Mouse (Mus musculus): ENCODE measurements around the gene Jakmip3.

DNA sequence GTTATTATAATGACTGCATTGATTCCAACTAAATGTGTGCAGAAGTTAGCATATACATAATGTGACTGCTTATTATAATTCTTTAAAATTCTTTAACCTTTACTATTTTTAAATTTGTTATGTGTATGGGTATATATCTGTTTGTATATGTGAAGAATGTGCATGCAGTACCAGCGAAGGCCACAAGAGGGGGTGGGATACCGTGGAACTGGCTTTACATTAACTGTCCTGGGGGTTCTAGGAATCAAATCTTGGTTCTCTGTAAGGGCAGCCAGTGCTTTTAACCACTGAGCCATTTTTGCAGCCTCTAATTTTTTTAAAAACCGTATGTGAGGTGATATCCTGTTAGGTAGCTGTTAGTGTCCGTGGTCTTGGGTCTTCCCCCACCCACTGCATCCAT is 140.2 kb downstream of the Jakmip3 start:
- TF ChIP-seq HCFC1 (IDR thresholded peaks at IDR 0.05; ENCODE audit: borderline replicate concordance, insufficient read depth, low read length) (no peak), ZNF384 (IDR thresholded peaks at IDR 0.05; ENCODE audit: low read depth, low read length) (no peak)
